Mouse (Mus musculus): ENCODE data around the gene Camta1.

The Camta1 gene

GRCm38 (mm10) chr4:150963711-150964110 is 898.0 kb downstream of the Camta1 start:
- Histone ChIP-seq H3K36me3 (ENCODE audit: insufficient read depth, low read length) (no peaks in the 10 kb centered on the region), H3K9me3 (ENCODE audit: low read length) (no peaks in the 10 kb centered on the region), H3K4me1 (replicated peaks; ENCODE audit: low read depth, low read length) (peaks cover 36% of the 10 kb centered on the region), H3K4me3 (replicated peaks; ENCODE audit: low read length) (no peak overlapping the region), H3K27me3 (ENCODE audit: insufficient read depth, low read length) (no peaks in the 10 kb centered on the region)
- TF ChIP-seq NANOG (IDR thresholded peaks at IDR 0.05; ENCODE audit: borderline replicate concordance, low read length) (no peak), POU5F1 (IDR thresholded peaks at IDR 0.05; ENCODE audit: borderline replicate concordance, low read length) (no peak), CTCF (conservative IDR thresholded peaks at IDR 0.05; ENCODE audit: low read length) (no peak)

- TF ChIP-seq NANOG (IDR thresholded peaks at IDR 0.05; ENCODE audit: borderline replicate concordance, low read length) (no peak), POU5F1 (IDR thresholded peaks at IDR 0.05; ENCODE audit: borderline replicate concordance, low read length) (no peak), CTCF (conservative IDR thresholded peaks at IDR 0.05; ENCODE audit: low read length) (no peak)
- H3K9me3 ChIP-seq (ENCODE audit: low read length): no peaks in the 10 kb centered on the region
- H3K36me3 ChIP-seq (ENCODE audit: insufficient read depth, low read length): no peaks in the 10 kb centered on the region
- peaks cover 22% of the 10 kb centered on the region for H3K4me1 ChIP-seq (replicated peaks; ENCODE audit: low read depth, low read length)
- H3K27me3 ChIP-seq (ENCODE audit: insufficient read depth, low read length): no peaks in the 10 kb centered on the region
- H3K4me3 ChIP-seq (replicated peaks; ENCODE audit: low read length): no peak overlapping the region
Measured at GRCm38 (mm10) chr4:150962231-150962630, 899.4 kb downstream of the Camta1 start.

GRCm38 (mm10) chr4:150958536-150958935 is 903.1 kb downstream of the Camta1 start:
- Histone ChIP-seq H3K27me3 (ENCODE audit: insufficient read depth, low read length) (peaks cover 3% of the 10 kb centered on the region; the same call in 1 of the 2 replicates), H3K36me3 (ENCODE audit: insufficient read depth, low read length) (no peaks in the 10 kb centered on the region), H3K4me3 (replicated peaks; ENCODE audit: low read length) (no peak overlapping the region), H3K9me3 (ENCODE audit: low read length) (no peaks in the 10 kb centered on the region), H3K4me1 (replicated peaks; ENCODE audit: low read depth, low read length) (peaks cover 19% of the 10 kb centered on the region)
- TF ChIP-seq NANOG (IDR thresholded peaks at IDR 0.05; ENCODE audit: borderline replicate concordance, low read length): no peak

GRCm38 (mm10) chr4:150957106-150957458 is 904.6 kb downstream of the Camta1 start:
- Histone ChIP-seq H3K4me3 (replicated peaks; ENCODE audit: low read length) (peak overlapping the region; percentile 32; the same call in 1 of the 2 replicates), H3K4me1 (replicated peaks; ENCODE audit: low read depth, low read length) (peaks cover 19% of the 10 kb centered on the region), H3K9me3 (ENCODE audit: low read length) (no peaks in the 10 kb centered on the region), H3K36me3 (ENCODE audit: insufficient read depth, low read length) (no peaks in the 10 kb centered on the region), H3K27me3 (ENCODE audit: insufficient read depth, low read length) (peaks cover 15% of the 10 kb centered on the region)
- no peak for TF ChIP-seq POU5F1 (IDR thresholded peaks at IDR 0.05; ENCODE audit: borderline replicate concordance, low read length)
- no peak for TF ChIP-seq CTCF (conservative IDR thresholded peaks at IDR 0.05; ENCODE audit: low read length)
- TF ChIP-seq NANOG (IDR thresholded peaks at IDR 0.05; ENCODE audit: borderline replicate concordance, low read length): no peak

- H3K4me3 ChIP-seq (replicated peaks; ENCODE audit: low read length): peak overlapping the region; percentile 32
- H3K27me3 ChIP-seq (ENCODE audit: insufficient read depth, low read length): peaks cover 18% of the 10 kb centered on the region
- no peaks in the 10 kb centered on the region for H3K9me3 ChIP-seq (ENCODE audit: low read length)
- TF ChIP-seq CTCF (conservative IDR thresholded peaks at IDR 0.05; ENCODE audit: low read length) (no peak), POU5F1 (IDR thresholded peaks at IDR 0.05; ENCODE audit: borderline replicate concordance, low read length) (no peak), NANOG (IDR thresholded peaks at IDR 0.05; ENCODE audit: borderline replicate concordance, low read length) (no peak)
- no peaks in the 10 kb centered on the region for H3K36me3 ChIP-seq (ENCODE audit: insufficient read depth, low read length)
- H3K4me1 ChIP-seq (replicated peaks; ENCODE audit: low read depth, low read length): peaks cover 22% of the 10 kb centered on the region
Measured at GRCm38 (mm10) chr4:150956369-150957105, 905.1 kb downstream of the Camta1 start.

- peaks cover 18% of the 10 kb centered on the region for H3K4me1 ChIP-seq (replicated peaks; ENCODE audit: low read depth, low read length)
- TF ChIP-seq POU5F1 (IDR thresholded peaks at IDR 0.05; ENCODE audit: borderline replicate concordance, low read length): no peak
- no peak for TF ChIP-seq NANOG (IDR thresholded peaks at IDR 0.05; ENCODE audit: borderline replicate concordance, low read length)
- no peak for TF ChIP-seq CTCF (conservative IDR thresholded peaks at IDR 0.05; ENCODE audit: low read length)
- peaks cover 26% of the 10 kb centered on the region for H3K27me3 ChIP-seq (ENCODE audit: insufficient read depth, low read length)
- H3K4me3 ChIP-seq (replicated peaks; ENCODE audit: low read length): no peak overlapping the region
- no peaks in the 10 kb centered on the region for H3K9me3 ChIP-seq (ENCODE audit: low read length)
- no peaks in the 10 kb centered on the region for H3K36me3 ChIP-seq (ENCODE audit: insufficient read depth, low read length)
Measured at GRCm38 (mm10) chr4:150950972-150951371, 910.7 kb downstream of the Camta1 start.

GRCm38 (mm10) chr4:150944707-150945106 is 917.0 kb downstream of the Camta1 start:
- Histone ChIP-seq H3K36me3 (ENCODE audit: insufficient read depth, low read length) (no peaks in the 10 kb centered on the region), H3K4me3 (replicated peaks; ENCODE audit: low read length) (no peak overlapping the region), H3K9me3 (ENCODE audit: low read length) (no peaks in the 10 kb centered on the region), H3K4me1 (replicated peaks; ENCODE audit: low read depth, low read length) (peaks cover 23% of the 10 kb centered on the region), H3K27me3 (ENCODE audit: insufficient read depth, low read length) (peaks cover 8% of the 10 kb centered on the region; the same call in 1 of the 2 replicates)
- no peak for TF ChIP-seq POU5F1 (IDR thresholded peaks at IDR 0.05; ENCODE audit: borderline replicate concordance, low read length)
- no peak for TF ChIP-seq NANOG (IDR thresholded peaks at IDR 0.05; ENCODE audit: borderline replicate concordance, low read length)
- TF ChIP-seq CTCF (conservative IDR thresholded peaks at IDR 0.05; ENCODE audit: low read length): no peak

- no peaks in the 10 kb centered on the region for H3K36me3 ChIP-seq (ENCODE audit: insufficient read depth, low read length)
- peaks cover 35% of the 10 kb centered on the region for H3K27me3 ChIP-seq (ENCODE audit: insufficient read depth, low read length)
- H3K4me1 ChIP-seq (replicated peaks; ENCODE audit: low read depth, low read length): peaks cover 36% of the 10 kb centered on the region
- 0 out of 2 replicates have a peak overlapping the region, but pooled peaks have one; percentile 11 for H3K4me3 ChIP-seq (replicated peaks; ENCODE audit: low read length)
- no peaks in the 10 kb centered on the region for H3K9me3 ChIP-seq (ENCODE audit: low read length)
- no peak for TF ChIP-seq NANOG (IDR thresholded peaks at IDR 0.05; ENCODE audit: borderline replicate concordance, low read length)
- TF ChIP-seq POU5F1 (IDR thresholded peaks at IDR 0.05; ENCODE audit: borderline replicate concordance, low read length): no peak
- no peak for TF ChIP-seq CTCF (conservative IDR thresholded peaks at IDR 0.05; ENCODE audit: low read length)
Measured at GRCm38 (mm10) chr4:150939991-150940651, 921.6 kb downstream of the Camta1 start.
